Mouse (Mus musculus) kidney, adult 2 months (tissue): Measurements from ENCODE around the gene Rps6ka2. TPM values are rescaled to one million over a fixed set of nuclear protein-coding genes. Genes with fewer than 3 reads are reported as not detected.
"Not testable (repeated sequence)": the region's sequence is repeated elsewhere in the genome, so short reads cannot be mapped to it uniquely, and the experiment has no call there.

Experiments used
- DNase-seq: peaks from one replicate; pipeline ENCODE4 v3.0.0; 2021
- H3K27ac ChIP-seq: fragments of 200-500 bp; 2 replicates; pipeline ENCODE4 v1.5.1; 2012; ENCODE audit warnings: low read depth, low read length, control low read depth, inconsistent platforms; ENCODE audit not compliant: insufficient read depth
- H3K27me3 ChIP-seq: fragments of 200-500 bp; replicated peaks from 2 replicates; pipeline ENCODE4 v1.6.1; 2012; ENCODE audit warnings: mild to moderate bottlenecking, moderate library complexity, low read length, inconsistent platforms; ENCODE audit not compliant: control insufficient read depth, insufficient read depth
- H3K36me3 ChIP-seq: fragments of 200-500 bp; 2 replicates; pipeline ENCODE4 v1.6.1; 2012; ENCODE audit warnings: mild to moderate bottlenecking, moderate library complexity, low read length, inconsistent platforms; ENCODE audit not compliant: control insufficient read depth, insufficient read depth
- H3K4me1 ChIP-seq: fragments of 200-500 bp; 2 replicates; pipeline ENCODE4 v1.6.1; 2011; ENCODE audit warnings: low read length; ENCODE audit not compliant: control insufficient read depth, insufficient read depth
- H3K4me3 ChIP-seq: fragments of 200-500 bp; 2 replicates; pipeline ENCODE4 v1.5.1; 2011; ENCODE audit warnings: mild to moderate bottlenecking, low read depth, low read length, control low read depth; ENCODE audit not compliant: insufficient read depth
- CTCF ChIP-seq: fragments of 200-500 bp; conservative IDR thresholded peaks from 2 replicates; pipeline ENCODE4 v1.5.1; 2011; ENCODE audit warnings: low read depth, mild to moderate bottlenecking, control low read depth, low read length, moderate library complexity, mixed read lengths; ENCODE audit not compliant: insufficient read depth, insufficient read length
- POLR2A ChIP-seq: fragments of 200-500 bp; IDR thresholded peaks from one replicate; pipeline ENCODE4 v1.6.1; 2011; ENCODE audit warnings: low read depth, low read length, control low read depth
- WGBS: fragments of 180-500 bp; shearing (Covaris S2); methylation state at CpG from one replicate; pipeline ENCODE4 v1.1.7; 2018; 5-methylcytosine and 5-hydroxymethylcytosine counted together
- polyA plus RNA-seq: library from polyadenylated mRNA; depleted of rRNA; stranded (reverse); fragments of >200 nt; gene quantifications from 2 replicates; pipeline ENCODE4 v1.2.3, GENCODE M21; 2012; rRNA removed

The Rps6ka2 gene
- polyA plus RNA-seq, result 5.3 and 5.5 TPM in 2 replicates

DNA sequence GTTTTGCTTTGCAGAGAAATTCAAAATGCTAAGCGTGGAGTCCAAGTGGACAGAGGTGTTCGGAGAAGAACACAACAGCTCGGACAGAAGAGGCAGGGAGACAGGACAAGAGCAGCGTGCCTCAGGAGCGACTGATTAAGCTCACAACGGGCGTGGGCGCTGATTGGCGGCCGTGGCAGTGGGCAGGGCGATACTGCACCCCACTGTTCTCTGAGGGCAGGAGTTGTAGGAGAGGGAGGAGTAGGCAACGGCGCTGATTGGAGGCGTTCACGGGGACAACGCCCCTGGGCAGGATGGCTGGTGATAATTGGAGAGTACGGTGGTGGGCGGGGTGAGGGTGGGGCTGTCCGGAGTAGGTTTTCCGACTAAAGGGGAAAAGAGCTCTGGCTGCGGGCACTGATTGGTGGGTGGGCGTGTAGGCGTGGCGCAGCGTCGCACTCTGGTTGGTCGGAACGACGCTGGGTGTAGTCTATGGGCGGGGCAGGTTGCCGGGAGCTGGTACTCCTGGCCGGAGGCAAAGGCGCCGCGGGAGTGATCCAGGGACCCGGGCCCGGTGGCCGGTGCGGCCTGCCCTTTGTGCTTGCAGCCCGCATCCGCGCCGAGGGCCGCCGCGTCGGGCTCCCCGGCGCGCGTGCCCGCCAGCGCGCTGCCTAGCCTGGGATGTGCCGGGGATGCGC lies at the start of gene Rps6ka2:
Rps6ka2 (plus strand) TSS at position 489 of the 677 bp plus-strand sequence.
- Histone ChIP-seq H3K4me3 (peak within 1 kb of the TSS; percentile 62), H3K4me1 (no peaks in the 10 kb centered on the region; the same call in 1 of the 2 replicates), H3K27ac (peak within 1 kb of the TSS; percentile 73), H3K36me3 (no peaks in the 10 kb centered on the region), H3K27me3 (no peaks in the 10 kb centered on the region)
- under 1% methylated on average over 56 of the region's 56 CpGs for WGBS
- peak; percentile 99 for DNase-seq
- TF ChIP-seq CTCF (no peak), POLR2A (peak; percentile 72)

DNA sequence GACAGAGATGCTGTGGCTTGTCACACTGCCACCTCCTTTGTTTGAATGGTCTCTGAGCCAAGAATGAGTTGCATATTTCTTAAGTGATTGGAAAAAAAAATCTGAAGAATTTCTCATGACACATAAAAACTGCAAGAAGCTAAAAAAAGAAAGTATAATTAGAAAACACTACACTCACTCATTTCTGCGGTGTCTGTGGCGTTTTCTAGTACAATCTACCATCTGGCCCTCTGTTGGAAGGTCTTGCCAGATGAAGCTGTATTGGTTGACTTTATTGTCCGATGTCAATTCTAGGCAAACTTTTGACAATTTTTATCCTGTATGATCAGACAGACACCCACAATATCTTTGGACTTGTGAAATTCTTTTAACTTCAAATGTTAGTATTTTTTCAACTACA lies 49.1 kb upstream of the Rps6ka2 start:
- DNase-seq, H3K27me3 ChIP-seq, H3K4me3 ChIP-seq, H3K36me3 ChIP-seq, H3K4me1 ChIP-seq, H3K27ac ChIP-seq: not testable (repeated sequence)
- 83% methylated on average over 3 of the region's 3 CpGs for WGBS

DNA sequence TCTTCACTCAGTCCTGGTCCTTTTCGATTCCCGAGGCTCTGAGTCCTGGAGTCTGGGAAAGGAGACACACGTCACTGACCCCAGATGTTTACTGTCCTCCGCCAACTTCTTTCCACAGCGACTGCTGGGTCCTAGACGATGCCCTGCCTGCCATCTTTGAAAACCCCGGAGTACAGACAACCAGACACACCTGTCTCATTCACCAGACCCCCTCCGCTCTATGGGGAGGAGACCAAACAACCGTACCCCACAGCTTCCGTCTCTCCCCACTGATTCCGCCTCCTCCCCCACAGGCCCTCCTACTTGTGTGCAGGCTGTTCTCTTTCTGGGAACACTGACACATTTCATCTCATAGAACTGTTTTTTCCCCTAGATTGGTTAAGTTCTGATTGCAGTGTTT lies 47.4 kb upstream of the Rps6ka2 start:
- not testable (repeated sequence) for H3K36me3 ChIP-seq, H3K4me3 ChIP-seq, H3K27me3 ChIP-seq, H3K4me1 ChIP-seq, H3K27ac ChIP-seq, DNase-seq
- WGBS, result 61% methylated on average over 11 of the region's 11 CpGs

DNA sequence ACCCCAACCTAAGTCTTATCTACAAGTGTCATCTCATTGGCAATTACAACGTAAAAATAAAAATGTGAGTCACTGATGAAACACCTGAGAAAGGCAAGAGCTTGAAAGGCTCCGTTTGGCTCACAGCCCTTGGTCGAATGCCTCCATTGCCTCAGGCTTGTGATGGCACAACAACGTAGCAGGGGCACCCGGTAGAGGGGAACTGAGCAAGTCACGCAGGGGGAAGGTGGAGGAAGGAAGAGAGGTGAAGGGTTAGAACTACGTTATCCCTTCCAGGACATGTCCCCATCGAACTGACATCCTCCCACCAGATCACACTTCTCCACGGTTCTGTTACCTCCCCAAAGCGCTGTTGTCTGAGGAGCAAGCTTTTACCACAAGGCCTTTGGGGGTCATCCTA lies 43.4 kb upstream of the Rps6ka2 start:
- WGBS, result 30% methylated on average over 9 of the region's 10 CpGs
- H3K27ac ChIP-seq, H3K36me3 ChIP-seq, H3K4me1 ChIP-seq, H3K4me3 ChIP-seq, DNase-seq, H3K27me3 ChIP-seq: not testable (repeated sequence)

DNA sequence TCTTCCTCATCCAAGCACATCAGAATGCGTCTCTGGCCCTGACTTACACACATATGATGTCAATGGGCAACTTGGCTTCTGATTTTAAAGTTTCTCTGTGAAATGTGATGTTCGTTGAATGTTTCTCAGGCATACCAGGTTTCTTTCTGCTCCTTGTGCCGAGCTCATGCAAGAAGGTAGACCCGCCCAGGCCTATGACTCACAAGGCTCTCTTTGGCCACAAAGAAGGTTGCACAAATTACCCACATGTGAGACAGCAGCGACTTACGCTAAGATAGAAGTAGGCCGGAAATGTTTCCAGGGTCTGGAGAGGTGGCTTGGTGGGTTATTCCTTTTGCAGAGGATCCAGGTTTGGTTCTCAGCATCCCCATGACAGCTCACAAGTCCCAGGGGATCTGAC lies 35.9 kb upstream of the Rps6ka2 start:
- not testable (repeated sequence) for H3K4me1 ChIP-seq, H3K27me3 ChIP-seq, H3K27ac ChIP-seq, H3K4me3 ChIP-seq, H3K36me3 ChIP-seq, DNase-seq
- WGBS, result no CpG with 5 or more reads among the region's 7 CpGs

DNA sequence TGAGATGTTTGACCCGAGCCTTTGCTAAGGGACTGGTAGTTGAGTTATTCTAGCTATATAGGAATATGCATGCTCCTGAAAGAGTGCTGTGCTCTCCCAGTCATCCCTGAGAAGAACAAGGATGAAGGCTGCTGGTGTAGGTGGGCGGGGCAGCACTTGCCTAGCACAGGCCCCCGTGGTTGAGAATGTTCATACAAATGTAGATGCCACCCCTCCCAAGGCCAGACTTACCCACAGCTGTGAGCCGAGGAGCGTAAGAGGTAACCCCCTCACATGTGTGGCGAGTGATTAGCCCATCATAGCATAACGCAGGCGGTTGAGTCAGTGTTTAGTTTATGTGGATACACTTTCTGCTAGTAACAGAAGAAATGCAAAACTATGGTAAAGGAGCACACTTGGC lies 34.6 kb upstream of the Rps6ka2 start:
- not testable (repeated sequence) for H3K36me3 ChIP-seq, H3K4me3 ChIP-seq, DNase-seq, H3K27ac ChIP-seq, H3K4me1 ChIP-seq, H3K27me3 ChIP-seq
- 95% methylated on average over 7 of the region's 8 CpGs for WGBS

DNA sequence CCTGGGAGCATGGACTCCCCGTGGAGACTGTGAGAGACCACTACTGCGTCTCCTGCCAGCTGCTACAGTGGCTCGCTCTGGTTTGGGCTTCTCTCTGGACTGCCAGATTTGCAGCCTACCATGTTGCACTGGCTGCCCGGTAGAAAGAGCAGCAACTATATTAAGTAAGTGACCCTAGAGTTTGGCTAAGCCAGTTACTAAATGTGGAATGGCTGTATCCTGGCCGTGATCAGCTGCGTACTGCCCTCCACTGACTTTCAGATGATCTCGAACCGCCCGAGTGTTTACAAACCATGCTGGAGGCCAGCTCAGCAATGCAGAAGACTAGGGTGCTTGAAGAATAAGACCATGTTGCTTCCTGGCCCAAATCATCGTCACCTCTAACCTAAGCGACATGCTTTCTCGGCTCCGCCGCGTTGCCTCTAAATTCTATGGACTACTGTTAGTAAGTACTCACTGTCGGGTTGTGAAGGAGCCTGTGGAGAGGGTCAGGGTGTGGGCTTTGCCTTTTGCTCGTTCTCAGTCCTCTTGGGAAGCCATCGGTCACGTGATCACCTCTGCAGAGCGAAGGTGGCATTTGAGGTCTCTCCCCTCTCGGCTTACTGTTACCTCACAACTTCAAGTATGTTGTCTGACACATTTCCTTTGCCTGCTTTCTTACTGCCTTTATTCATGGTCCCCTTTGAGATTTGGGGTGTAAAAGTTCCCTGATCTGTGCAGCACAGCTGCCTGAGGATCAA lies 31.6 kb upstream of the Rps6ka2 start:
- Histone ChIP-seq H3K27ac (no peak overlapping the region), H3K4me1 (no peaks in the 10 kb centered on the region), H3K4me3 (no peak overlapping the region), H3K27me3 (no peaks in the 10 kb centered on the region), H3K36me3 (no peaks in the 10 kb centered on the region)
- no peak for DNase-seq
- TF ChIP-seq CTCF (no peak), POLR2A (no peak)
- 83% methylated on average over 21 of the region's 21 CpGs for WGBS
